Mouse (Mus musculus) inflammation-experienced regulatory T-cells (primary cell): ENCODE results near the gene Rab3b. TPM values are rescaled to one million over a fixed set of nuclear protein-coding genes. Genes with fewer than 3 reads are reported as not detected.

Experiments
- polyA plus RNA-seq, 2 experiments: library from polyadenylated mRNA; unstranded; fragments of 100-300 nt; shearing (Covaris generic); gene quantifications; one replicate each; pipeline ENCODE4 v1.2.1; 2017

Gene Rab3b
- 1 to 10 TPM in 1 of 2 experiments, under 1 TPM in 1; 0.40 to 2.2 TPM for polyA plus RNA-seq

GRCm38 (mm10) chr4:108878963-108879822 is at the start of gene Rab3b:
Gene Rab3b, plus strand, starts transcription at chr4:108879063.

DNA sequence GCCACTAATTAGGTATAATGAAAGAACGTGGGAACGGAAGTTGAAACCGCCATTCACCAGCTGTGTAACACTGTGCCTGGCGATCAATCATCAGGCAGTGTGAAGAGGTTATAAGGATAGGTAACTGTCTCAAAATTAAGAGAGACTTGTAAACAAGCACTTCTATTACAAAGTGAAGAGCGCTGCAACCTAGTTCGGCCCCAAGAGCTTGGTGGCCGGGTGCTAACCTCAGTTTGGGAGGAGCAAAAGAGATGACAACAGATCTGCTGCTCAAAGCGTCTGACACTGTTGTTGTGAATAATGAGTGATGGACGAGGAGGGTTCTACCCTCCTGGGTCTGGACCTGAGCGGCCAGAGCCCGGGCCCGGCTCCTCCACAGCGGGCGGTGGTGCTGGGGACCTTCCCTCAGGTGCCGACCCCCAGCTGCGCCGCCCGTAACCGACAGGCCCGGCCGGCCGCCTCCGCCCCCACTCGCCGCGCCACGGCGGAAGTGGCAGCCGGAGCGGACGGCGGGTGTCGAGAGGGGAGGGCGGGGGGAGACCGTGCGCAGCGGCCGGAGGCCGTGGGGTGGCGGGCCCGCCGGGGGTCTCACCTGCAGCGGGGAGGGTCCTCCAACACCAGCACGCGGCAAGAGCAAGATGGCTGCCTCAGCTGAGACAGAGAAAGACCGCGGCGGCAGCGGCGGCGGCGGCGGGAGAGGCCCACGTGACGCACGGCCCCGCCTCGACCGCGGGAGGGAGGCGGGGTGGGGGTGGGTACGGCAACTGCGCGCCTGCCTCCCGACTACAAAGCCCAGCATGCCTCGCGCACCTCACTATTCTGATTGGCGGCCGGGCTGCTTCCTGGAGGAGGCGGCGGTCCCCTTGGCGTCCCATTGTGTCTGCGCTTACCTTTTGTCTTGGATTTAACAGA is 45.7 kb upstream of the Rab3b start, which contains the start of gene Btf3l4:
TSS of gene Btf3l4 (minus strand) at position 699 of the 912 bp plus-strand sequence.

GRCm38 (mm10) chr4:108834115-108834970 is 44.5 kb upstream of the Rab3b start, which contains the start of gene Txndc12:
Gene Txndc12, plus strand, starts transcription at chr4:108834601.

DNA sequence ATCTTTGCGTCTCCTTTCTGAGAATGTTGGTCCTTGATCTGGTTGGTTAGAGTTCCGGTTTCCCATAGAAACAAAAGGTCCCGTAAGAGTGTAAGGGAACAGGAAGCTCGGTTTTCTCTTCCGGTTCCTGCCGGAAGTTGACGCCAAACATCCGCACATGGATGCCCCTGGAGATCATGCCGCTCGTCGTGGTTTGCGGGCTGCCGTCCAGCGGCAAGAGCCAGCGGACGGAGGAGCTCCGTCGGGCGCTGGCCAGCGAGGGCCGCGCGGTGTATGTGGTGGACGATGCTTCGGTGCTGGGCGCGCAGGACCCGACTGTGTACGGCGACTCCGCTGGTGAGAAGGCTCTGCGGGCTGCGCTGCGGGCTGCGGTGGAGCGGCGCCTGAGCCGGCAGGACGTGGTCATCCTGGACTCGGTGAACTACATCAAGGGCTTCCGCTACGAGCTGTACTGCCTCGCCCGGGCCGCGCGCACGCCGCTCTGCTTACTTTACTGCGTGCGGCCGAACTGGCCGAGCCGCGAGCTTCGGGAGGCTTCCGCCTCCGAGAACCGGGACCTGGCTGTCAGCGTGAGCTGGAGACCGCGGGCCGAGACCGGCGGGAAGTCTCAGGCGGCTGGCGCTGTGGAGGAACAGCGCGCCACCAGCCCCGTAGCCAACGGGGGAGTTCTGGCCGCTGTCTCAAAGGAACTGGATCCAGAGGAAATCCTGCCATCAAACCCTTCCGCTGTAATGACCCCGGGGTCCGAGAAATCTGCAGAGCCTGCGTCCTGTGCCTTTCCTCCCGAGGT is 31.0 kb upstream of the Rab3b start, which contains the start of gene Kti12:
TSS of gene Kti12 (plus strand) at position 71 of the 790 bp plus-strand sequence.

DNA sequence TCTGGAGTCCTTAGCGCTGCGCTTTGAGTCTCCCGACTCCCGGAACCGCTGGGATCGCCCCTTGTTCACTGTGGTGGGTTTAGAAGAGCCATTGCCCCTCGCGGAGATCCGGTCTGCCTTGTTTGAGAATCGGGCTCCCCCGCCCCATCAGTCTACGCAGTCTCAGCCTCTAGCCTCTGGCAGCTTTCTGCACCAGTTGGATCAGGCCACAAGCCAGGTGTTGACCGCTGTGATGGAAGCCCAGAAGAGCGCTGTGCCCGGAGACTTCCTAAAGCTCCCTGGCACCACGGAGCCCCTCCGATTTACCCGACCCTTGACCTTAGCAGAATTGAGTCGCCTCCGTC is 30.4 kb upstream of the Rab3b start, which contains the start of gene A730015C16Rik:
TSS of gene A730015C16Rik (minus strand) at position 115 of the 344 bp plus-strand sequence.

Other genes with a start within 250 kb of the Rab3b start
- gene 3110021N24Rik, start 159.4 kb upstream of the Rab3b start, polyA plus RNA-seq, result under 1 TPM in 1 of 2 experiments, not detected in 1; 0.64 TPM
- gene Zfyve9, start 98.3 kb upstream of the Rab3b start, polyA plus RNA-seq, result under 1 TPM; 0.37 to 0.61 TPM
- gene Btf3l4, start 45.4 kb upstream of the Rab3b start, polyA plus RNA-seq, result 10 to 100 TPM; 41.3 to 59.1 TPM
- 10 to 100 TPM; 20.4 to 30.8 TPM for gene Txndc12, start 44.5 kb upstream of the Rab3b start, polyA plus RNA-seq
- 10 to 100 TPM; 56.2 to 84.2 TPM for gene Kti12, start 31.3 kb upstream of the Rab3b start, polyA plus RNA-seq
- gene A730015C16Rik, start 30.4 kb upstream of the Rab3b start, polyA plus RNA-seq, result under 1 TPM; 0.29 to 0.39 TPM
- gene Nrd1, start 121.6 kb downstream of the Rab3b start, polyA plus RNA-seq, result 100 to 1,000 TPM; 102 to 113 TPM